Mouse (Mus musculus): ENCODE data around the gene Fam19a3.
"Not testable (repeated sequence)": the region's sequence is repeated elsewhere in the genome, so short reads cannot be mapped to it uniquely, and the experiment has no call there.

Fam19a3 gene

DNA sequence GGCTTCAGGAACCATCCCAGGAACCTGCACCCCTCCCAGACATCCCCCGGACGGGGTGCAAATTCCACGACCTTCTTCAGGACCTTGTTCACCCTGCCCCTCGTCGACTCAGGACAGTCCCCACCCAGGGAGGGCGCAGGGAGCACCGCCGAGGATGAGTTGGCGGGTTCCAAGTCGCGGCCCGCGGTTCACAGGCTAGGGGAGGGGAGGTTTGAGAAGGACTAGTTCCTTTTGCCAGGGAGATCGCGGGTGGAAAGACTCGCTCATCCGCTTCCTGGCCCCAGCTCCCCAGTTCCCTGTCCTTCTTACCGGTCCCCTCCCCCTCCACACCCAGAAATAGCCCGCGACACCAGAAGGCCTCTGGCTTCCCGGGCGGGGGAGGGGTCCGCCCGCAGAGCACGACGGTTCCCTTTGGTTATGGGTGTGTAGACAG lies at the start of gene Fam19a3:
Gene Fam19a3 (minus strand): TSS at position 370 of the 433 bp plus-strand sequence.
- DNase-seq, result no peak

DNA sequence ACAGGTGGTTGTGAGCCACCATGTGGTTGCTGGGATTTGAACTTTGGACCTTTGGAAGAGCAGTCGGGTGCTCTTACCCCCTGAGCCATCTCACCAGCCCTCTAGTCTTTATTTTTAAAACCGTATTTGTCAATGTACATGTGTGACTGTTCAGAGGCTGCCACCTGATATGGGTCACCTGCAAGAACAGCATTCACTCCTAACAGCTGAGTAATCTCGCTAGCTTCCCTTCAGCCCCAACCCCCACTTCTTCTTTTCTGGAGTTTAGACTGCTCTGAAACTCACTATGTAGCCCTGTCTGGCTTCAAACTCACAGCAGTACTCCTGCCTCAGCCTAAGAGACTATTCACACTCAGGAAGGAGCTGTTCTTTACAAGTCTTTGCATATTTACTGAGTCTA lies 40.8 kb upstream of the Fam19a3 start:
- no peak for DNase-seq

DNA sequence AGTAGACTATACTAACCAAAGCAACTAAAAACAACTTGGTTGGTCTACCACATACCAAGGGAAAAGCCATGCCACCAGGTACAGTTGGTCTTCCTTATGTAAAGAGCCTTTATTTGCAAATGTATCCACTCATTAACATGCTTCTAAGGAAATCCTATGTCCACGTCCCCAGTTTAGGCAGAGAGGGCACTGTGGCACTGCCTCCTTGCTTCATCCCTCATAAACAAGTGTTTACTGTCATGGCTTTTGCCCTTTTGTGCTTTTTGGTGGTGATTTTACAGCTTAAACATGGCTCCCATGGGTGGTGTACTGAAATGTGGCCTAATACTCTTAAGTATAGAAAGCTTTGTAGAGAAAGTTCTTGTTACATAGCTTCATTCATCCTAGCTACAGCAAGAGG lies 38.8 kb upstream of the Fam19a3 start:
- no peak for DNase-seq

DNA sequence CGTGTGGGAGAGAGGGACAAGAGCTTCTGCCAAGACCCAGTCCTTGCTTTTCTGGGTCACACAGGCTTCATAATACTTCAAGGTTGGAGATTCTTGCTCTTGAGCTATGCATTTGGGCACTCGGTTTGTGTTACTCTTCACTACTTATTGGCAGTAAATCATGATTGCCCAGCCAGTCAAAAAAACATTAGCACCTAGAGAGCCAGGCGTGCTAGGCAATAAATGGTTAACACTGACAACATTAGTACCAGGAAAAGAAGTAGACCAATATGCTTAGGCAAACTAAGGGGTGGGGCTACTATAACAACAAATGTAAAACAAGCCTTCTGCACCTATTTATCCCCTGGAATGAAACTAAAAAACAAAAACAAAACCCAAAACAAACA lies 37.1 kb upstream of the Fam19a3 start:
- DNase-seq, result no peak

DNA sequence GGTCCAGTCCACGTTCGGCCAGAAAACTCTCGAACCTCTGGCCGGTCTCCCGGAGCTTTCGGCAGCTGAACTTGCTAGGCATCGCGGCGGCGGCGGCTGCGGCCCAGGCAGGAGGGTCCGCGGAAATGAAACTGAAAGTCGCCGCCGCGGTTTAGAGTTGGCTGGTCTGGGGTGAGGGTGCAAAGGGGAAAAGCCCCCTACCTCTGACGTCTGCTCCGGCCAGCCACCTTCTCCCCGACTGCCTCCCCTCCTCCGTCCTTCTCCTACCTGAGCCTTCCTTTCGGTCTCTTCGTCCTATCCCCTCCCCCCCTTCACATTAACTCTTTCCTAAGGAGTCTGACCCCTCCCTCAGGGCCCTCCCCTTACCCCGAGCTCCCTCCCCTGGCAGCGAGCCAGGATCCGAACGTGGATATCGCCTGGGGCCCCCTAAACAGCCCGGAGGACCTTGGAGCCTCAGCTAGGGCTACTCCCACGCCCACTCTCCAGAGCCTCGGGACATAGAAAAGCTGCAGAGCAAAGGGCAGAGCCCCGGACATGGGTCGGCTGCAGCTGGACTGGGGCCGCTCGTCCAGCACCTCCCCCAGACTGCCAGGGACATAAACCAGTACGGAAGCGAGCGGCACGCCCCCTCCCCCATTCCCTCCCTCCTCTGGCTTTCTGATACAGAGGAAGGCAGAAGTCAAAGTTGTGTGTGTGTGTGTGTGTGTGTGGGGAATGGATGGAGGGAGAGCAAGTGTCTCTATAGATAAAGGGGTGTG lies 36.5 kb upstream of the Fam19a3 start, which contains the start of gene Mov10:
Gene Mov10 (minus strand): TSS at position 573 of the 758 bp plus-strand sequence.
- peak; percentile 90 for DNase-seq

DNA sequence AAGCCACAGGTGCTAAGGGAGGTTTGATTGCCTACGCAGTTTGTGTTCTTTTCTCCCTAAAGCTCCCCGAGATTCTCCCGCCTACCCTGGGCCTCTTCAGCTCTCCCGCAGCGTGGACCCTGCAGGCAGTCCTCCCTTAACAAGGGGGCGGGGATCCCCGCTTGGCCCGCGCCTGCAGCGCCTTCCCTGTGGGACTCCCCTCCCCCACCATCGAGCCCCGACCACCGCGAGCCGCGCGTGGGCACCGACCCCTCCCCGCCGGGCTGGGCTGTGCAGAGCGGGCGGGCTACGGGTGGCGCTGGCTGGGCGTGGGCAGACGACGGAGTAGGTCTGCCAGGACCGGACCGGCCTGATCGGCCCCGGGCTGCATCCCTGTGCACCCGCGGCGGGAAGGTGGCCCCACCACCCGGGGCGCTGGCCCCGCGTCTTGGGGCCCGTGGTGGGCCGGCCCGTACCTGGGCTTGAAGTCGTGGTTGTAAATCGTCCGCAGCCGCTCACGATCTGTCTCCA lies 35.9 kb upstream of the Fam19a3 start:
- peak; percentile 45 for DNase-seq

DNA sequence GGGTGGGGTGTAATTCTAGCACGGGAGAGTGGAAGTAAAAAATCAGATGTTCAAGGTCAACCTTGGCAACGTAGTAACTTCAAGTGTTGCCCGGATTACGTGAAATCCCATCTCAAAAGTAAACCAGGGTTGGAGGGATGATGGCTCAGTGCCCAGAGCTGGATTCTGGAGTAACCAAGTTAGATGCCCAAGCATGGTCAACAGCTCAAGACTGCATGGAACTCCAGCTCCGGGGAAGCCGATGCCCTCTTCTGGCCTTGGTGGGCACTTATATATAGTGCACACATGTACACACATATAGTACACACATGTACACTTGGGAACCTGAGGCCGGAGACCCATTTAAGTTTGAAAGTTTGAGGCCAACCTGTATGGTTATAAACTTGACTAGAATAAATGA lies 34.5 kb upstream of the Fam19a3 start:
- peak; percentile 11 for DNase-seq

DNA sequence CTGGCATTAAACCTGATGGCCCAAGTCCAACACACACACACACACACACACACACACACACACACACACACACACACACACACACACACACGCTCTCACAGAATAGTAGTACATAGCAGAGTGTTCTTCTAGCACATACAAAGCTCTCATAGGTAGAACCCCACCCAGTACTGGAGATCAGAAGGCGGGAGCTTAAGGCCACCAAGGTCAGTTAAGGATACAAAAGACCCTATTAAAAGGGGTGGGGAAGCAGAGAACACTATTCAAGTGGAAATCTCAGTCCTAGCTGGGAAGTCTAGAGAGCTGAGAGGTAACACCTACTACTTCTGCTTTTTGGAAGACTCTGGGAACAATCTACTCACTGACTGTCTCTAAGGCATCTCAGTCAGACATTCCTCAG lies 33.7 kb upstream of the Fam19a3 start:
- DNase-seq, result no peak

DNA sequence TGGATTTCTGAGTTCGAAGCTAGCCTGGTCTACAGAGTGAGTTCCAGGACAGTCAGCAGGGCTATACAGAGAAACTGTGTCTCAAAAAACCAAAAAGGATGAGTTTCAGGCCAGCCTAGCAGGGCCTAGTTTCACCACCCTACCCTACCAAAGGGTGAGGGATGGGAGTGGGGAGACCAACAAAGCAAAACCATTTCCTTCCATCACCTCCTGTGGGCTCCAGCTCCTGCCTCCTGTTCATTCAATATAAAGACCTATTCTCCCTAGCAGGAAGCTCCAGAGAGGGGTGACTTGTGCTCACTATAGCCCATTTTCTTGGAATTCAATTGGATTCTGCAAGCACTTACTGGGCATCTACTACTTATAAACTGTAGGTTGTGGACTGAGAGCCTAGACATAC lies 33.1 kb upstream of the Fam19a3 start:
- no peak for DNase-seq

DNA sequence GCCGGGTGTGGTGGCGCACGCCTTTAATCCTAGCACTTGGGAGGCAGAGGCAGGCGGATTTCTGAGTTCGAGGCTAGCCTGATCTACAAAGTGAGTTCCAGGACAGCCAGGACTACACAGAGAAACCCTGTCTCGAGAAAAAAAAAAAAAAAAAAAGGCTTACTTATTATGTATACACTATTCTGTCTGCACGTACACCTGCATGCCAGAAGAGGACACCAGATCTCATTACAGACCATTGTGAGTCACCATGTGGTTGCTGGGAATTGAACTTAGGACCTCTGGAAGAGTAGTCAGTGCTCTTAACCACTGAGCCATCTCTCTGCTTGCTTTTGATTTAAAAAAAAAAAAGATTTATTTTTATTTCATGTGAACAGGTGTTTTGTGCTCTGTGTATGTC lies 31.6 kb upstream of the Fam19a3 start:
- not testable (repeated sequence) for DNase-seq

DNA sequence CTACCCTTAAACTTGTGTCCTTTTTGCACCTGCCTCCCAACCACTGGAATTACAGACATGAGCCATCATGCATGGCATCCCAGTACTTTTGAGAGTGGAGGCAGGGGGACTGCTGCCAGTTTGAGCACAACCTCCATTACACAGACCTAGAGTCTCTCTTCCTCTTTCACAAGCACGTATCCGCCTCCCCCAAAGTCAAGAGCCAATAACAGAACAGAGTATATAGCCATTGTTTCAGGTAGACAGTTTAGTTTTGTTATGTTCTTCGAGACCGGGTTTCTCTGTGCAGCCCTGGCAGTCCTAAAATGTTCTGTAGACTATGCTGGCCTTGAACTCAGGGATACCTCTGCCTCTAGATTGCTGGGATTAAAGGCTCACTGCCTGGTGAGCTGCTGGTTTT lies 30.6 kb upstream of the Fam19a3 start:
- DNase-seq, result no peak

DNA sequence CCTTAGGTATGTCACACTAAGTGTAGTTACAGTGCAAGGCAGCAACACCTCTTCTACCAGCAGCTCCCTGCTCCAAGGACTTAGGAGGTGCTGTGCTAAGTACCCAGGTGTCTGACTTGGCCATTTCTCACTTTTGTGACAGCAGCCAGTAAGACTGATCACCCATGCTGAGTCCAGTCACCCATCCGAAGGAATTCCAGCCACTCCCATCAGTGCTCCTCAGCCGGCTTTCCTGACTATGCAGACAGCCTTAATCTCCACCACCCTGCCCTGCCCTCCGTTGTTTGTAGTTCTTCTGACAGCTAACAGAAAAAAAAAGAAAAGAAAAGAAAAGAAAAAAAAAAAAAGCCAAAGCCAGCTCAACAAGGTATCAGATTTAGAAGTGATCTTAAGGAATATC lies 30.1 kb upstream of the Fam19a3 start:
- no peak for DNase-seq

DNA sequence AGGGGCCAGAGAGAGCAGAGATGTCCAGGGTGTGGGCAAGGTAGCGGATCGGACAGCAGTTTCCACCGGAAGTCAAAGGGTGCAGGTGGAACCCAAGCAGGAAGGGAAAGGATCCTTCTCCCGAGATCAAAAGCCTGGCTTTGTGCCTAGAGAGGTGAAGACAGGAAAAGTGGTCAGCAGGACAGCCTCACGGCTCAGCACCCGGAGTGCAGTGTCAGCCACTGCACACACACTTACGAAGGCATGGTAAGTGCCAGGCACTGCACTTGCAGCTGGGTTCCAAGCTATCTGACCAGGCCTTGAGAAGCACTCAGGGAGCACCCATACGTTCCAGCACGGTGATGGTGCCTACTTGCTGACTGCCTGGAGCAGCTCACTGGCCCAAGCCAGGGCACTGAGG lies 23.9 kb upstream of the Fam19a3 start:
- no peak for DNase-seq

DNA sequence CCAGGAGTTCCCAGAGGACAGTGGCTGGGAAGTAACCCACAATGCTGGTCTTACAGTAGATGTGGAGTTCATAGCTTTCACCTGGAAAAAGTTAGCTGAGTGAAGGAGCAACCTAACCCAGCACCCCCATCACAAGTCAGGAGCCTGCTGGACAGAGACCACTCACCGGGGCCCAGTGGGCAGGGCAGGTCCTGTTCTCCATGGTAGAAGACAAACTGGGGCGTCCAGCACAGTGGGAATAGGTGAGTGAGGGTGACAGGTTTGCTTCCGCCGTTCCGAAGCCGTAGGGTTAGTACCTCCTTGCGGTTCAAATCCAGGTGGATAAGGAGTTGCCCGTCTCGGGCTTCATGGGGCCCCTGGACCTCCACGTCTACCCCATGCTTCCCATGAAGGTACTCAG lies 22.7 kb upstream of the Fam19a3 start:
- DNase-seq, result no peak

DNA sequence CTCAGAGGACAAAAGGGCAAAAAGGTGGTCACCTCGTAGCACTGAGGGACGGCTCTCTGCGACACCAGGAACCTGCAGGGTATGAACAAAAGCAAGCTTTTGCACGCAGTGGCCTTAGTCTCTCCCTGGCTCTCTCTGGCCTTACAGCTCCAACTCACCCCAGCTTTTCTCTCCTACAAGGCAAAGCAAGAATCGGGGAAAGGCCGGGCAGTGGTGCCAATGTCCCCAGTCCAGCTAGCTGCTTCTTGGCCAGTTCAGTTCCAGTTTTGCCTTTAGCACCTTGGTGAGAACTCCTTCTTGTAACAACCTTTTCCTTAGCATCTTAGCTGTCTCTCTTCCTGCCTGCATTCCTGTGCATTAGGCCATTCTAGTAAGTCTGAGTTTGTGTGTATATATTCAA lies 19.8 kb upstream of the Fam19a3 start:
- no peak for DNase-seq

DNA sequence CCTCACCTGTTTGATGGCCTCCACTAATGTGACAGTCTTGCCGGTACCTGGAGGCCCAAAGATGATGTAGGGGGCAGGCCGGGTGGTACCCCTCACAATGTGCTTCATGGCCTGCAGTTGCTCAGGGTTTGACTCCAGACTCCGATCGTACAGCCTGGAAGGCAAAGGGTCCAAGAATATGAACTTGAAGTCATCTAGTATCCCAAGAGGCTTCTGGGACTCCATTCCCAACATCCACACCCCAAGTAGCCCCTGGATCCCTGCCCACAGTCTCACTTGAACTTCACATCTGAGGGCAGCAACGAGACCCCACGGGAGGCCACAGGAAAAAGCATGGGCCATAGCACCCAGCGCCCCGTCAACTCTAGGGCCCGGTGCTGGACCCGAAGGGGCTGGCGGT lies 19.0 kb upstream of the Fam19a3 start:
- no peak for DNase-seq

DNA sequence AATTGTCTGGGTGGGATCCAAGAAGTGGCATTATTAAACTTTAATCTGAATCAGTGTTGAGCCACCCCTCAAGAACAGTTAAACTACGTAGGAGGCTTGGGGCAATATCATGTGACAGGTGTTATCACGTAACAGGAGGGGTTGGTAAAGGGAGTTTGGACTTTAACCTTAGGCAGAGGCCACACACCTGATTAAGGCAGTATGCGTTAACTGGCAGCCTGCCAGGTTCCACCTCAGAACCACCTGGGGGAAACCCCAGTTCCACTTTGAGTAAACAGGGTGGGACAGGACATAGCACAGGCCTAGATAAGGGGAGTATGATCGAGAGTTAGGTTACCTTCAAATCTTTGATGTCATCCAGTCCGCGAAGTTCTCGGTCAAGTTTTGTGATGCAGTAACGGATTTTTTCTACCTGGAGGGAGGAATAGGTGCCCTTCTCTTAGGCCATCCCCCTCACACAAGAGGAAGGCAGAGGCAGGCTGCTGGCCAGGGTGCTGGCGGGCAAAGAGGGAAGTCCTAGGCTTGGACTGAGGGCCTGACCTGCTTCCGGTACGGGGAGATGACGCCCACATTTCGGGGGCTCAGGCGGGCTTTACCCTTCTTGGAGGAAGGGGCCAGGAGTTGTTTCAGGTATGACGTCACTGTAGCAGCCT lies 14.9 kb upstream of the Fam19a3 start:
- peak; percentile 77 for DNase-seq

DNA sequence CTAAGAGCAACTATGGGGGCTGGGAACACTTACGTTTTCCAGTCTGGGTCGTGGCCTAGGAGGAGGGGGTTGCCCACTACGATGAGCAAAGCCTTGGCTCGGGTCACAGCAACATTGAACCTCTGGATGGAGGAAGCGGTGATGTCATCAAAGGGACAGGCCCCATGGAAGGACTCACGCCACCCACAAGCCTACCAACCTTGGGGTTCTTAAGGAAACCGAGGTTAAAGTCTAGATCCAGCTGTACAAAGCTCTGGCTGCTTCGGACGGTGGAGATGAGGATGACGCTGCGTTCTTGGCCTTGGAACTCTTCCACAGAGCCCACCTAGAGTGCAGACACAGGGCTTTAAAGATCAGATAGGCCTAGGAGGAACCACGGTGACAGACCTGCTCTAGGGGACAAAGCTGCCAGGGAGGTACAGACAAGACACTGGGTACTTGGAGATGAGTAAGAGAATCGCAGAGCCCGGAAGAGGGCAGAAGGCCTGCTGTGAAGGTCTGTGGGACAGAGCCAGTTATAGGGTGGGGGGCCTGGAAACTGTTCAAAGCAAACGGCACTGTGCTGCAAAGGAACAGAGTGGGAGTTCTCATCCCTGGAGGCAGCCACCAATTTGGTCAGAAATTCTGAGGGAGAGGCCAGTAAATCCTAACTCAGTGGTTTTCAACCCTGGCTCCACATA lies 14.2 kb upstream of the Fam19a3 start:
- peak; percentile 26 for DNase-seq

DNA sequence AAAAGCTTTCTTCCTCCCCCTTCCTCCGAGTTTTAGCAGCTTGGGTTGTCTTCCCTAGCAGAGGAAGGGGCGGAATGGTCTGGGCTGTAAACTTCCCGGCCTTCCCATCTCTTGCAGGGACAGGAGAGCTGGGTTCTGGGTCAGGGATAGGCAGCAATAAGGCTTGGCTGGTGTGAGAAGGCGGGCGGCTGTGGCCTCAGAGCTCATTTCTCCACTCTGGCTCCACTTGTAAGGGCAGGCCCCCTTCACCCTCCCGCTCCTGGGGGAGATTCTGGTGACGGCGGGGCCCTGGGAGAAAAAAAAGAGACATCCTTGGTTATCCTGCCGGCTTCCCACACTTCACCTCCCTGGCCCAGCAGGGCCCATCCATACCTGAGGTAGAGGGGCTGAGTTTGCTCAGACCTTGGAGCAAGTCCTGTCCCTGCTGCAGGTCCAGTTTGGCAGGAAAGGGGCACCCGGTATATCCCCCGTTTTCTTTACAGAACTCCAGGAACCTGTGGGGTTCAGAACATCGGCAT lies 13.4 kb upstream of the Fam19a3 start:
- DNase-seq, result no peak

DNA sequence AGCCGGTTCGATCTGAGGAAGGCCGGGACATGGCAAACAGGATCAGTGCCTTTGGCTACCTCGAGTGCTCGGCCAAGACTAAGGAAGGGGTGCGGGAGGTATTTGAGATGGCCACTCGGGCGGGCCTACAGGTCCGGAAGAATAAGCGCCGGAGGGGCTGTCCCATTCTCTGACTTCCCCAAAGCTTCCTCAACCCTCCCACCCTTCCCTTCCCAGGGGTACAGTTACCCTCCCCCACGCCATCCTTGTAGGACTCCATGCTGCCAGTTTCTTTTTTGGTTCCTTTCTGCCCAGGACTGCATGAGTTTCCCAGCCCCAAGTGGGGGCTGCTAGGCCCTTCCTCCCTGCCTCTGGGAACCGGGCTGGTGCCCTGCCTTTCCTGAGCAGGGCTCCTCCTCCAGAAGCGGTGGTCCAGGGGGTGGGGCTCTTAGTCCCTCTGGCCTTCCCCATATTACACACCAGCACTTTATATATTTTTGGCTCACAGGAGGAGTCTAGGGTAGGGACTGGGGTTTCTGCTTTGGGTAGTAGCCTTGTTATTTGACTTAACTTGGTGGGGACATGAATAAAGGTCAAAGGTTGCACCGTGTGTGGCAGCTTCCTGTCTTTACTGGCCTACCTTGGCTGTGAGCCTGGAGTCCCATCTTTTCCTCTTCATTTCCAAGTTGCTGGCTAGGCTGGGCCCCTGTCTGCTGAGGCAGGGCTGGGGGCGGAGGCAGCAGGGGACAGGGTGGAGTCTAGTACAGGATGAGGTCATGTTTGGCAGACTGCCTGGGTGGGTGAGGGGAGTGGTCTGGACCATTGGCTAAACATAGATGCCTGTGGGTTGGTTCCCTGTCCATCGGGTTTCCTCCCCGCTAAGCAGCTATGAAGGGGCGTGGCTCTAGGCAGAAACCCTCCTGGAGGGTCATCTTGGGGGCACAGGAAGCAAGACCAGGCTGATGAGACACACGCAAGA lies 12.5 kb upstream of the Fam19a3 start:
- DNase-seq, result peak; percentile 96

DNA sequence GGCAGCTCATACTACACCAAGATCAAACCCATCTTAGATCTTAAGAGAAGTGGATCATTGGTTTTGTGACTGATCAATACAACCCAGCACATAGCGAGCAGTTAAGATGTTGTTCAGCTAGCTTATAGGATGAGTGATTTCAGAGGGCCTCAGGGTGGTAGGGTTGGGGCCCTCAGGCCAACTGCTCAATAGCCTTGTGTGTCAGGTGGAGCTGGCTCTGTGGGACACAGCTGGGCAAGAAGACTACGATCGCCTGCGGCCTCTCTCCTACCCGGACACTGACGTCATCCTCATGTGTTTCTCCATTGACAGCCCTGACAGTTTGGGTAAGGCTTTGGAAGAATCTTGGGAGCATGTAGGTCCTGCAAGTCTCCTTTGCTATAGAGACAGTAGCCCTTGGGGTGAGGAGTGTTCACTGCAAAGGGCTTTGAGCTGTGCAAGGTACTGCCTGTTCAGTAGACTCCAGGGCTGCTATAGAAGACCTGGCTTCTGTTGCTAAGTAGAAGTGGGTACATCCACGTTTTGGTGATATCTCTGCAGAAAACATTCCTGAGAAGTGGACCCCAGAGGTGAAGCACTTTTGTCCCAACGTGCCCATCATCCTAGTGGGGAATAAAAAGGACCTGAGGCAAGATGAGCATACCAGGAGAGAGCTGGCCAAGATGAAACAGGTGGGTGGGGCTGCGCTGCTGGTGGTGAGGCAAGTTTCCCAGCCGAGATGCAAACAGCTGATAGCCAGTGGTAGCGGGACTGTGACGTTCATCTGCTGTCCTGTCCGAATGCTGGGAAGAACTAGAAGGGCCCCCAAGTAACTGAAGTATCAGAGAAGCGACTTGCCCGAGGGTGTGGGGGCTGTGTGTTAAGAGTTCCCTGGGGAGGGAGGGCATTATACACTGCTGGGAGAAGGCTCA lies 11.0 kb upstream of the Fam19a3 start:
- no peak for DNase-seq

All from kidney, adult 11 months (tissue).